Mouse (Mus musculus): ENCODE data around the gene Neurog2.
A peak's percentile ranks its signal among the peaks of the same experiment; 100 is the strongest.

The Neurog2 gene

GRCm38 (mm10) chr3:127633080-127634032, at the start of gene Neurog2:
TSS of gene Neurog2 (plus strand) at chr3:127633135.
- no peak for DNase-seq (ENCODE audit: low read depth in 1 of 2, low spot score in 2 of 2)

- DNase-seq (ENCODE audit: low read depth in 1 of 2, low spot score in 2 of 2), result no peak
Observed at GRCm38 (mm10) chr3:127597136-127597535, 35.8 kb upstream of the Neurog2 start.

GRCm38 (mm10) chr3:127608109-127608508, 24.8 kb upstream of the Neurog2 start:
- no peak for DNase-seq (ENCODE audit: low read depth in 1 of 2, low spot score in 2 of 2)

GRCm38 (mm10) chr3:127625296-127625695, 7.6 kb upstream of the Neurog2 start:
- peak in 1 of 2 experiments; percentile 59 for DNase-seq (ENCODE audit: low read depth in 1 of 2, low spot score in 2 of 2)

GRCm38 (mm10) chr3:127625701-127626399, 7.1 kb upstream of the Neurog2 start:
- no peak for DNase-seq (ENCODE audit: low read depth in 1 of 2, low spot score in 2 of 2)

- DNase-seq (ENCODE audit: low read depth in 1 of 2, low spot score in 2 of 2), result no peak
Observed at GRCm38 (mm10) chr3:127626524-127626923, 6.4 kb upstream of the Neurog2 start.

- no peak for DNase-seq (ENCODE audit: low read depth in 1 of 2, low spot score in 2 of 2)
Observed at GRCm38 (mm10) chr3:127627151-127627955, 5.6 kb upstream of the Neurog2 start.

GRCm38 (mm10) chr3:127627956-127628310, 5.0 kb upstream of the Neurog2 start:
- no peak for DNase-seq (ENCODE audit: low read depth in 1 of 2, low spot score in 2 of 2)

GRCm38 (mm10) chr3:127628311-127629184, 4.4 kb upstream of the Neurog2 start:
- no peak for DNase-seq (ENCODE audit: low read depth in 1 of 2, low spot score in 2 of 2)

- no peak for DNase-seq (ENCODE audit: low read depth in 1 of 2, low spot score in 2 of 2)
Observed at GRCm38 (mm10) chr3:127630190-127630589, 2.7 kb upstream of the Neurog2 start.

- no peak for DNase-seq (ENCODE audit: low read depth in 1 of 2, low spot score in 2 of 2)
Observed at GRCm38 (mm10) chr3:127630735-127631372, 2.1 kb upstream of the Neurog2 start.

- DNase-seq (ENCODE audit: low read depth in 1 of 2, low spot score in 2 of 2), result no peak
Observed at GRCm38 (mm10) chr3:127631582-127631981, 1.4 kb upstream of the Neurog2 start.

- no peak for DNase-seq (ENCODE audit: low read depth in 1 of 2, low spot score in 2 of 2)
Observed at GRCm38 (mm10) chr3:127632531-127632930, 404 bp upstream of the Neurog2 start.

- peak in 1 of 2 experiments; percentile 57 for DNase-seq (ENCODE audit: low read depth in 1 of 2, low spot score in 2 of 2)
Observed at GRCm38 (mm10) chr3:127634101-127634983, 1.4 kb downstream of the Neurog2 start.

- DNase-seq (ENCODE audit: low read depth in 1 of 2, low spot score in 2 of 2), result no peak
Observed at GRCm38 (mm10) chr3:127634984-127635349, 2.0 kb downstream of the Neurog2 start.

- no peak for DNase-seq (ENCODE audit: low read depth in 1 of 2, low spot score in 2 of 2)
Observed at GRCm38 (mm10) chr3:127639875-127640761, 7.2 kb downstream of the Neurog2 start.

- DNase-seq (ENCODE audit: low read depth in 1 of 2, low spot score in 2 of 2), result no peak
Observed at GRCm38 (mm10) chr3:127640762-127641700, 8.1 kb downstream of the Neurog2 start.
